Mouse (Mus musculus) T-cell, adult 2 months (primary cell): ENCODE data around the gene Itpripl1.
"Not testable (repeated sequence)": the region's sequence is repeated elsewhere in the genome, so short reads cannot be mapped to it uniquely, and the experiment has no call there.

Source experiments
- DNase-seq: peaks from one replicate; pipeline ENCODE4 v3.0.0; 2022; ENCODE audit warnings: low spot score

Gene Itpripl1

GRCm38 (mm10) chr2:127090151-127090550, 53.1 kb downstream of the Itpripl1 start:
- DNase-seq = not testable (repeated sequence)
